Mouse (Mus musculus): ENCODE results near the gene Olfr1342.

The Olfr1342 gene

GRCm38 (mm10) chr4:118692412-118692973, at the start of gene Olfr1342:
Gene Olfr1342, minus strand, starts transcription at chr4:118692756.
- DNase-seq (ENCODE audit: low read depth, low spot score): no peak

GRCm38 (mm10) chr4:118741881-118742280, 49.3 kb upstream of the Olfr1342 start:
- no peak for DNase-seq (ENCODE audit: low read depth, low spot score)

GRCm38 (mm10) chr4:118740988-118741698, 48.6 kb upstream of the Olfr1342 start:
- DNase-seq (ENCODE audit: low read depth, low spot score): peak; percentile 85

GRCm38 (mm10) chr4:118739574-118739973, 47.0 kb upstream of the Olfr1342 start:
- no peak for DNase-seq (ENCODE audit: low read depth, low spot score)

GRCm38 (mm10) chr4:118731875-118732274, 39.3 kb upstream of the Olfr1342 start, which contains the start of gene Olfr1339:
Gene Olfr1339, plus strand, starts transcription at chr4:118732175.
- no peak for DNase-seq (ENCODE audit: low read depth, low spot score)

- no peak for DNase-seq (ENCODE audit: low read depth, low spot score)
These were observed 29.4 kb upstream of the Olfr1342 start for GRCm38 (mm10) chr4:118721742-118722483.

GRCm38 (mm10) chr4:118719838-118720237, 27.3 kb upstream of the Olfr1342 start, which contains the start of gene Olfr1340:
Gene Olfr1340, plus strand, starts transcription at chr4:118720138.
- DNase-seq (ENCODE audit: low read depth, low spot score): no peak

GRCm38 (mm10) chr4:118711656-118712055, 19.1 kb upstream of the Olfr1342 start:
- DNase-seq (ENCODE audit: low read depth, low spot score): no peak

- no peak for DNase-seq (ENCODE audit: low read depth, low spot score)
These were observed 15.5 kb upstream of the Olfr1342 start for GRCm38 (mm10) chr4:118708086-118708485.

GRCm38 (mm10) chr4:118703223-118703622, 10.7 kb upstream of the Olfr1342 start, which contains the start of gene Olfr1341:
Gene Olfr1341, plus strand, starts transcription at chr4:118703523.
- no peak for DNase-seq (ENCODE audit: low read depth, low spot score)

- no peak for DNase-seq (ENCODE audit: low read depth, low spot score)
These were observed 1.3 kb upstream of the Olfr1342 start for GRCm38 (mm10) chr4:118693812-118694211.

GRCm38 (mm10) chr4:118687086-118687485, 5.5 kb downstream of the Olfr1342 start:
- no peak for DNase-seq (ENCODE audit: low read depth, low spot score)

GRCm38 (mm10) chr4:118658652-118659051, 33.9 kb downstream of the Olfr1342 start, which contains the start of gene Olfr62:
Gene Olfr62, plus strand, starts transcription at chr4:118658952.
- no peak for DNase-seq (ENCODE audit: low read depth, low spot score)

- peak; percentile 22 for DNase-seq (ENCODE audit: low read depth, low spot score)
These were observed 47.3 kb downstream of the Olfr1342 start for GRCm38 (mm10) chr4:118645234-118645633.

GRCm38 (mm10) chr4:118642346-118643190, 50.0 kb downstream of the Olfr1342 start:
- no peak for DNase-seq (ENCODE audit: low read depth, low spot score)

Data from WW6 (cell line).